Mouse (Mus musculus): ENCODE data around the gene Il1f10.

- TF ChIP-seq CTCF (IDR thresholded peaks at IDR 0.05; ENCODE audit: low read depth, low read length) (no peak), POLR2A (IDR thresholded peaks at IDR 0.05; ENCODE audit: extremely low read depth, insufficient read depth, low read length) (no peak)
Measured at GRCm38 (mm10) chr2:24341395-24341885, 50.4 kb downstream of the Il1f10 start.

All from liver, adult 2 months (tissue).